Mouse (Mus musculus): ENCODE results near the gene Cr1l.

The Cr1l gene

DNA sequence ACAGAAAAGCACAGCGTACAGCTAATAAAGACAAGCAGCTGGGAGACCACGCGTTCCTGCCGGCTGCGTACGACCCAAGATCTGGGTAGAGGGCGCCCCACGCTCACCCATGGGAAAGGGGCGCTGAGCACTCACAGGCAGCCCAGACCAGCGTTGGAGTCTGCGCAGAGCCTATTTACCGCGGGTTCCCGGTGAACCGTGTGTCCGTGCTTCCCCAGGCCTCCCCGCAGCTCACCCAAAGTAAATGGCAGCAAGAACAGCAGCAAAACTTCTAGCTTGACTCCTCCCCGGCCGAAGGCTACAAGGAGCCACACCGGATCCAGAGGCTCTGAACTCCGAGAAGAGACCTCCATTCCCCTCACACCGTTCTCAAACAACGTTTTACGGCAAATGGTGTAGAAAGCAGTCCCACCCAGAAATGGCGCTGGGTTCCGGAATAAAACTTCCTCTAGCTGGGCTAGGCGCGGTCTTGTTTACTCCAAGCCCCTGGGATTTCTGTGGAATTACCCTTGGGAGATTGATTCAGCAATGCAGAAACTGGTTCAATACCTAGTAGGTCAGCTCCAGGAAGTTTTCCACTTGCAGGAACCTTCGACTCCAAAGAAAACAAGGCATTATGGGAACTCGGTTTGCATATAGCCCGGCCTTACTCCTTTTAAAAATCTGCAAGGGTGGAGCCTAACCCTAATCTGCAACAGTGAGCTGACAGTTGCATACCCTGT, at the start of gene Cr1l:
Gene Cr1l (minus strand): TSS at position 634 of the 722 bp plus-strand sequence.
- DNase-seq (ENCODE audit: low read depth, low spot score) = peak; percentile 91

GRCm38 (mm10) chr1:195175980-195176931, 44.9 kb upstream of the Cr1l start, which contains the start of gene Cr2:
Gene Cr2, minus strand, starts transcription at chr1:195176716.
- no peak for DNase-seq (ENCODE audit: low read depth, low spot score)

- DNase-seq (ENCODE audit: low read depth, low spot score) = peak; percentile 69
These were observed 33.8 kb upstream of the Cr1l start for GRCm38 (mm10) chr1:195164996-195165755.

DNA sequence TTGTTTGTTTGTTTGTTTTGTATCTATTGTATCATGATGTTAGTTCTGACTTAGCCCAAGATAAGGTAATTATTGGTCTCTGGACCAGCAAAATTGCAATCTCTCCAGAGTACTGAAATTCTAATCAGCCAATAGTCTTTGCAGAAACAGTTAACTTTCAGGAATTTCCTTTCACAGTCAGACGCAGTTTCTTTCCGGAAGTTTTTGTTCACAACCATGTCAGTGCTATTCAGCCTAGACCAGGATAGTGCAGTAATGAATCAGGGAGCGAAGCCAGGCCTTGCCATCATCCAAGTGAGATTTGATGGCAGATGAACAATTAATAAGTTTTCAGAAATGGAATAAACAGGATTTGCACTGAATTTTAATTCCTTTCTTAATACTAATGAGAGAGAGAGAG, 684 bp upstream of the Cr1l start:
- DNase-seq (ENCODE audit: low read depth, low spot score) = peak; percentile 45

DNA sequence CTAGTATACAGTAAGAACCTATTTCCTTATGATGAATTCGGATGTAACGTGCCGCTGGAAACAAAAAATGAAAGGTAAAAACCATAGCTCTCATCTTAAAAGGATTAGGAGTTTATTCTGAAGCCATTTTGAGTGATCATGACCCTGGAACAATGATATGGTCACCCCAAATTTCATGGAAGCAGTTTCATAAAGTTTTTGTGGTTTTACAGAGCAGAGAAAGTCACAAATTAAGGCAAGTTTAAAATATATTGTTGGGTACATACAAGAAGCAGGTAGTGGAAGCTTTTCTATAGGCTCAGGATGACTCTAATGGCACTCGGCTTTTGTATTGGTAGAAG, 259 bp upstream of the Cr1l start:
- DNase-seq (ENCODE audit: low read depth, low spot score) = no peak

DNA sequence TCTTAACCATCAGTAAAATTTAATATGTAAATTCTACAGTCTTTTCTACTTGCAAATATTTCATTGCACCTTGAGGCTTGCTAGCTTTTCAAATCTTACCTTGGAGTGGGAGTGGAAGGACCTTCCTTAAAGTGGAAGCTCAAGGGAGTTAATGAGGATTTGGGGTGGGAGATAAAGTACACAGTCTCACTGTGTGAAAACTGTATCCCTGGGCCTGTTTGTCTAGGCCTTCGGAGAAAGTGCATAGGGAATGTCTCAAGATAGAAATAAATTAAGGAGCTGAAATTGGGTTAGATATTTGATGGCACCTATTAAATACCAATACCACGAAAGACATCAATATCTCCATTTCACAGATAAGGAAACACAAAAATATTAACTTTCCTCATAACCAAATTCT, 907 bp downstream of the Cr1l start:
- DNase-seq (ENCODE audit: low read depth, low spot score) = no peak

GRCm38 (mm10) chr1:195129867-195130266, 1.5 kb downstream of the Cr1l start:
- peak; percentile 57 for DNase-seq (ENCODE audit: low read depth, low spot score)

GRCm38 (mm10) chr1:195114414-195114813, 17.0 kb downstream of the Cr1l start:
- DNase-seq (ENCODE audit: low read depth, low spot score) = no peak

- peak; percentile 11 for DNase-seq (ENCODE audit: low read depth, low spot score)
These were observed 17.8 kb downstream of the Cr1l start for GRCm38 (mm10) chr1:195113621-195114020.

GRCm38 (mm10) chr1:195100693-195101092, 30.7 kb downstream of the Cr1l start:
- no peak for DNase-seq (ENCODE audit: low read depth, low spot score)

DNA sequence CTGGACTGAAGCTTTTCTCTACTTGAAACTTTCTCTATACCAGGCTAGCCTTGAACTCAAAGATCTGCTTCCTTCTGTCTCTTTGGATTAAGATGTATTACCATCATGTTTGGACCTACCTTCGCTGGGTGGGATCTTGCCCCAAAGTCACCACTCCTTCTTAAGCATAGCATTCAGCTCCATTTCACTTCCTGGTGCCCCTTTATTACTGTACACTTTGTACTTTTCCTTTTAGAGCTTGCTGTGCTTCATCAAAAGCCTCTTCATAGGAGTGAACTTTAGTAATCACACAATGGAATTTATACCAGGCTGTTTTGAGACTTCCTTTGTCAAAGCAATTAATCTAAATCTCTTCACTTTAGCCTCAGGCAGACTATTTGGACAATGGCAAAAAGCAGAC, 33.4 kb downstream of the Cr1l start:
- DNase-seq (ENCODE audit: low read depth, low spot score) = no peak

DNA sequence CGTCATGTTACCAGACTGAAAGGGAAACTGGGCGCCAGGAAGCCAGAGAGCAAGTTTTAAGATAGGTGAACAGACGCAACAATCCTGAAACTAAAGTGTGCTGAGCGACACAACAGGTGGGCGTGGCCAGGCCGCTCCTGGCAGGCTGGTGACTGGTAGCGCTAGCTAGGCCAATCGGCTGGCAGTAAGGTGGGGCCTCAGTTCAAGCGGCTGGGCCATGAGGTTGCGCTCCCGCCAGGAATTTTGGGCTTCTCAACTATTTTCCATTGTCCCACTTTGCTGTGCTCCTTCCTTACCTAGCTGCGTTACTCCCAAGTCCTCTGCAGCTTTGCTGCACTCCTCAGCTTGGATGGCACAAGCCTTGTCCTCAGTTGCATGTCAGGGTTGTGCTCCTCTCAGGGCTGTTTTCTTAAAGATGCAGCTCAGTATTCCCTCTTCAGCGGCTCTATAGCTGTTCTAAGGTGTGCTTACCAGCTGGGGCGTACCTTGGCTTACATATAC, 39.1 kb downstream of the Cr1l start, which contains the start of gene Cd46:
Gene Cd46 (minus strand): TSS at position 30 of the 501 bp plus-strand sequence.
- DNase-seq (ENCODE audit: low read depth, low spot score) = no peak

- DNase-seq (ENCODE audit: low read depth, low spot score) = no peak
These were observed 39.6 kb downstream of the Cr1l start for GRCm38 (mm10) chr1:195091699-195092219.

DNA sequence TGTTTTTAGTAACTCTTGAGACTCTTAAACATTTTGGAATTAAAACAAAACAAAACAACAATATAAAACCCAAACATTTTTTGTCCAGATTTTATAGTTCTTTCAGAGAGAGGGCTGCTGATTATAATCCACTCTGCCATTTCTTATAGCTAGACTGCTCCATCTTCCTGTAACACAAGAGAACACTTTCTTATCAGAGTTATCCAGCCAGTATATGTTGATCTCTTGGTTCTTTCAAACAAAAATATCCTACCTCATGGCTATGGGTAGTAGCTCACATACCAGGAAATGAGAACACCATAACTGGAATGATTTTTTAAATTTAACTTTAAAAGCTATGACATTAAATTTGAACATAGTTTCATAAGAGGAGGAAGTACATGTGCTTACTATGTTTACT, 49.2 kb downstream of the Cr1l start:
- no peak for DNase-seq (ENCODE audit: low read depth, low spot score)

All from 3T3-L1 (cell line).